Mouse (Mus musculus) lung, embryonic 16.5 days (tissue): ENCODE data around the gene Nup210l. TPM values are rescaled to one million over a fixed set of nuclear protein-coding genes. Genes with fewer than 3 reads are reported as not detected.

Experiments used
- ATAC-seq: fragments of 200-750 bp; cut with Nextera tagmentation; 2 replicates; pipeline ENCODE4 v1.8.0; 2017; ENCODE audit warnings: low read depth, mild to moderate bottlenecking, moderate library complexity
- H3K27ac ChIP-seq: fragments of 300-500 bp; sonication (generic); 2 replicates; pipeline ENCODE4 v1.5.1; 2014; ENCODE audit warnings: mild to moderate bottlenecking, control low read depth, low read length
- H3K27me3 ChIP-seq: fragments of 300-500 bp; sonication (generic); 2 replicates; pipeline ENCODE4 v1.6.1; 2014; ENCODE audit warnings: low read depth, low read length, mixed read lengths; ENCODE audit not compliant: control insufficient read depth, insufficient read depth
- H3K36me3 ChIP-seq: fragments of 300-500 bp; sonication (generic); 2 replicates; pipeline ENCODE4 v1.6.1; 2014; ENCODE audit warnings: low read length; ENCODE audit not compliant: control insufficient read depth, insufficient read depth
- H3K4me1 ChIP-seq: fragments of 300-500 bp; sonication (generic); replicated peaks from 2 replicates; pipeline ENCODE4 v1.6.1; 2014; ENCODE audit warnings: low read length, mixed read lengths; ENCODE audit not compliant: control insufficient read depth, insufficient read depth
- H3K4me2 ChIP-seq: fragments of 300-500 bp; sonication (generic); 2 replicates; pipeline ENCODE4 v1.6.1; 2014; ENCODE audit warnings: low read depth, low read length, control low read depth
- H3K4me3 ChIP-seq: fragments of 300-500 bp; sonication (generic); 2 replicates; pipeline ENCODE4 v1.5.1; 2014; ENCODE audit warnings: mild to moderate bottlenecking, low read length, control low read depth
- H3K9ac ChIP-seq: fragments of 300-500 bp; sonication (generic); 2 replicates; pipeline ENCODE4 v1.6.1; 2014; ENCODE audit warnings: low read length, control low read depth
- H3K9me3 ChIP-seq: fragments of 300-500 bp; sonication (generic); 2 replicates; pipeline ENCODE4 v1.6.1; 2016; ENCODE audit warnings: low read length; ENCODE audit not compliant: control insufficient read depth
- WGBS: fragments of 180-500 bp; shearing (Covaris S2); extraction: QIAGEN DNeasy Blood & Tissue Kit; methylation state at CpG from one replicate; pipeline ENCODE4 v1.1.7; 2014; 5-methylcytosine and 5-hydroxymethylcytosine counted together
- polyA plus RNA-seq: library from polyadenylated mRNA; unstranded; fragments of >200 nt; fragmentation: Nextera tagmentation; extraction: Ambion mirVana; gene quantifications from 2 replicates; pipeline ENCODE4 v1.2.1, GENCODE M21; 2015

Nup210l gene
- polyA plus RNA-seq, 1 experiment from 2014 or later = 0.41 TPM

DNA sequence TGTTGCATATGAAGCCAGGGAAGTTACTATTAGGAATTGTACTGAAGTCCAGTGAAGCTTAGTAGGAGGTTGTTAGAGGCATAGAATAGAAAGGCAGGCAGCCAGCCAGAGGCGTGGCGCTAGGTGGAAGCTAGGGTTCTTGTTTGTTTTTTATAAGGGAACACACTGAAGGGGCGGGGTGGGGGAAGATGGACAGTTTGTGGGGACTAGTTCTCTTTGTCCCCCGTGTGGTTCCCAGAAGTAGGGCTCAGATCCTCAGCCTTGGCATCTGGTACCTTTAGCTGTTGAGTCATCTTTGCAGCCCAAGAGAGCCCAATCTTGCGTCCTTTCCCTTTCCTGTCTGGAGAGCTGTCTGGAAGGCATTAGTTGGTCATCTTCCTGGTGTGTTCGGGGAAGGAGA is 18.7 kb upstream of the Nup210l start:
- no peak for ATAC-seq
- Histone ChIP-seq H3K4me3 (no peak overlapping the region), H3K9ac (no peak overlapping the region), H3K36me3 (peaks cover 30% of the 10 kb centered on the region), H3K27me3 (no peaks in the 10 kb centered on the region), H3K4me1 (peaks cover 45% of the 10 kb centered on the region), H3K4me2 (0 out of 2 replicates have a peak overlapping the region, but pooled peaks have one; percentile 68), H3K9me3 (no peaks in the 10 kb centered on the region), H3K27ac (peak overlapping the region; percentile 99; the same call in 1 of the 2 replicates)
- WGBS = 68% methylated on average over 6 of the region's 6 CpGs

DNA sequence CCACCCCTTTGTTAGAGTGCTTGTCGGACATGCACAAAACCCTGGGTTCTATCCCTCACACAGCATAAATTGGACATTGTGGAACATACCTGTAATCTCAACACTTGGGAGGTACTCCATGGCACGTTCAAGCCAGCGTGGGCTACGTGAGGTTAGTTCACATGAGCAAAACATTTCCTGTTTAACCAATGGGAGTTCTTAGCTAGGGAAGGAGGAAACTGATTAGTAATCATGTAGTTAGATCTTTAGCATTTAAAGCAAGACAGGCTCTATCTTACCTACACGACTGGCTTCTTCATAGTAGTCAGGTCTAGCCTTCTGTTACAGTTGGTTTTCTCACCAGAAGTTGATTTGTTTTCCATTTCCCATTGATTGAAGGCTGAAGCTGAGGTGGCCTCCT is 17.9 kb upstream of the Nup210l start:
- no peak for ATAC-seq
- Histone ChIP-seq H3K9ac (no peak overlapping the region), H3K4me2 (no peak overlapping the region), H3K4me3 (no peak overlapping the region), H3K4me1 (peaks cover 43% of the 10 kb centered on the region), H3K27me3 (no peaks in the 10 kb centered on the region), H3K27ac (no peak overlapping the region), H3K9me3 (no peaks in the 10 kb centered on the region), H3K36me3 (peaks cover 35% of the 10 kb centered on the region)
- 66% methylated on average over 5 of the region's 5 CpGs for WGBS

DNA sequence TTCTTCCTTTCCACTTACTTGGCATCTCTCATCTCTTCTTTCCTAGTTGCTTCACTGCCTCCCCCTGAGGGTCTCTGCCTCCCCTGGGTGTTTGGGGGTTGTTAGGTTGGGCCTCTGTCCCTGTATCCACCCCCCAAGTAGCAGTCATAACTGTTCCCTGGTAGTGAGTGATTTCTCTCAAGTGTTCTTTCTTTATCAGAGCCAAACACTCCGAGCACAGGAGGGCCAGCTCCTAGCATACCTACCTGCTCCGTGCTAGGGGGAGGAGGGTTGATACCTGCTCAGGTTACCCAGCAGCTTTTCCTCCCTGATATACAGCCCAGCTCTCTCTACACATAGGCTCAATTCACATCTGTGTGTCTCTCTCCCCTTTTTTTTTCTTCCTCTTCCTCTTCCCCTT is 15.3 kb upstream of the Nup210l start:
- peak; percentile 78 for ATAC-seq
- H3K9ac ChIP-seq = no peak overlapping the region
- H3K4me3 ChIP-seq = no peak overlapping the region
- H3K4me2 ChIP-seq = no peak overlapping the region
- no peaks in the 10 kb centered on the region for H3K9me3 ChIP-seq
- H3K36me3 ChIP-seq = peaks cover 57% of the 10 kb centered on the region
- peak overlapping the region; percentile 67 for H3K27ac ChIP-seq
- peaks cover 24% of the 10 kb centered on the region for H3K4me1 ChIP-seq
- 64% methylated on average over 2 of the region's 2 CpGs for WGBS
- no peaks in the 10 kb centered on the region for H3K27me3 ChIP-seq

DNA sequence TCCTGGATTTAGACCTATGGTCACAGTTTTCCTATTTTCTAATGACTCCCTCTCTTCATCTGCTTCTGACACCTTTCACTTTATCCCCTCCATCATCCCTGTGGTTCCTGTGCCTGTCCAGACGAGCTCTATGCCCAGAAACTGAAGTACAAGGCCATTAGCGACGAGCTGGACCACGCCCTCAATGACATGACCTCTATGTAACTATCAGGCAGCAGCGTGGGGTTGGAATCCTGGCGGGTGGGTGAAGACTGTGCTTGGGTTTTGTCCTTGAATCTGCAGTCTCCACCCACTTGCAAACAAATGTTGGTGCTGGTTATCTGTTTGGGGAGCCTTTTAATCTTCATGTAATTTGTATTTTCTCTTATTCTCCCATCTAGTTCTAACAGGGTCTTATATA is 13.0 kb upstream of the Nup210l start:
- no peaks in the 10 kb centered on the region for H3K27me3 ChIP-seq
- no peak overlapping the region for H3K4me3 ChIP-seq
- H3K9me3 ChIP-seq = no peaks in the 10 kb centered on the region
- H3K27ac ChIP-seq = no peak overlapping the region
- ATAC-seq = no peak
- H3K4me1 ChIP-seq = peaks cover 2% of the 10 kb centered on the region; the same call in 1 of the 2 replicates
- peaks cover 60% of the 10 kb centered on the region for H3K36me3 ChIP-seq
- 79% methylated on average over 6 of the region's 6 CpGs for WGBS
- no peak overlapping the region for H3K4me2 ChIP-seq
- H3K9ac ChIP-seq = no peak overlapping the region

DNA sequence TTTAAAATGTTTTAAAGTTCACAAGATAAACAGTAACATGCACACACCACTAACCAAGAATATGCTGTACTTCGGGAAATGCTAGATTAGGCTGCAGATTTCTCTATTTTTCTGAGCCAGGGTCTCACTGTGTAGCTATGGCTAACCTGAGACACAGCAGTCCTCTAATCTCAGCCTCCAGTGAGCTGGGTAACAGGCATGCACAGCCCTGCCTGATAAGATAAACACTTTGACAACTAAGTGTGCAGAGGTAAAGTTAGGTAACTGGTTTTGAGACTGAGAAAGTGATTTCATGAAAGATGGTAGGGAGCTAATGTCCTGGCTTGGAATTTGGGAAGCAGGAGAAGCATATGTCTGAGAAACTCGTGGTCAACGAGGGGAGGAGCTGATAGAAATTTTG is 9.5 kb upstream of the Nup210l start:
- Histone ChIP-seq H3K4me1 (no peaks in the 10 kb centered on the region), H3K27ac (no peak overlapping the region), H3K9me3 (no peaks in the 10 kb centered on the region), H3K36me3 (peaks cover 51% of the 10 kb centered on the region), H3K9ac (no peak overlapping the region), H3K4me3 (no peak overlapping the region), H3K27me3 (no peaks in the 10 kb centered on the region), H3K4me2 (no peak overlapping the region)
- 85% methylated on average over 3 of the region's 3 CpGs for WGBS
- ATAC-seq = no peak

DNA sequence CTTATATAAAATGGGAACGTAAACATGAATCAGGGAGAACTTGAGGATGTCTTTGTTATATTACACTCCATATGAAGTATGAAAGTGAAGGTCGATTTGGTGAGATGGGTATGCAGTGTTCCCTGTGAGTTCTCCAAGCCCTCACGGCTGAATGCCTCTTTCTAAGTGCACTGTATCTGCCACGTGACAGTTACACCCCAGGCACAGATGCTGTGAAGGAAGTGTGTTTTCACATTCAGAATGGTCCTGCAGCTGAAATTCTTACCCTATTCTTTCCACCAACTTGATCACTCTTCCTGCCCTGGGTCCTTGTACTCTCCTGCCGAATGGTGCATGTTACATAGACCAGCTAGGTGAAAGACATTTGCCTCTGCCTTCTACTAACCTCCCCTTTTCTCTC is 6.0 kb upstream of the Nup210l start:
- no peaks in the 10 kb centered on the region for H3K9me3 ChIP-seq
- no peak overlapping the region for H3K4me3 ChIP-seq
- 80% methylated on average over 5 of the region's 5 CpGs for WGBS
- no peaks in the 10 kb centered on the region for H3K27me3 ChIP-seq
- no peaks in the 10 kb centered on the region for H3K4me1 ChIP-seq
- ATAC-seq = no peak
- no peak overlapping the region for H3K9ac ChIP-seq
- peaks cover 34% of the 10 kb centered on the region for H3K36me3 ChIP-seq
- H3K27ac ChIP-seq = no peak overlapping the region
- H3K4me2 ChIP-seq = no peak overlapping the region

DNA sequence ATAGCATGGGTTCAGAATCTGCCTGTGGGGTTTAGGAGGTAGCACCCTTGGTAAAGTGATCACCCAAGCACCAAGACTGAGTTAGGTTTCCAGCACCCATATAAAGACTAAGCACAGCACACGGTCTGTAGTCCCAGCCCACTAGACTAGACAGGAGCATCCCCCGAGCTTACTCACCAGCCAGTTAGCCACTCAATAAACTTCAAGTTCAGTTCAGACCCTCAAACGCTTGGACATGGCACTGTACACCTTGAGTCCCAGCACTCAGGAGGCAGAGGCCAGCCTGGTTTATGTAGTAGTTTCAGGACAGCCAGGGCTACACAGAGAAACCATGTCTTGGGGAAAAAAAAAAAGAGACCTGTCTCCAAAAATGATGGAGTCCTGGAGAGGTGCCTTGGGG is 2.9 kb upstream of the Nup210l start:
- 82% methylated on average over 3 of the region's 3 CpGs for WGBS
- Histone ChIP-seq H3K4me3 (no peak overlapping the region), H3K27me3 (no peaks in the 10 kb centered on the region), H3K4me1 (no peaks in the 10 kb centered on the region), H3K4me2 (no peak overlapping the region), H3K9me3 (no peaks in the 10 kb centered on the region), H3K27ac (no peak overlapping the region), H3K36me3 (peaks cover 25% of the 10 kb centered on the region), H3K9ac (no peak overlapping the region)
- no peak for ATAC-seq

DNA sequence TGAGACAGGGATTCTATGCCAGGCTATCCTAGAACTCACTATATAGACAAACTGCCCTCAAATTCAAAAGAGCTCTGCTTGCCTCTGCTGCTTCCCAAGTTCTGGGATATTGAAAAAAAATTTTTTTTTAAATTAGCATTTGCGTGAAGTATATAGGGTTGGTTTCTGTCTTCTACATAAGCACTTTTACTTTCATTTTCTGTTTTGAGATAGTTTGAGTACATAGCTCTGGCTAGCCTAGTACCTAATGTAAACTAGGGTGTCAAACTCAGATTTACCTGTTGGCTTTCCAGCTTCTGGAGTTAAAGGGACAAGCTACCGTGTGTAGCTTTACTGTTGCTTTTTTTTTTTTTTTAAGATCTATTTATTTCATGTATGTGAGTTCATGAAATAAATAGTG is 2.3 kb upstream of the Nup210l start:
- Histone ChIP-seq H3K27me3 (no peaks in the 10 kb centered on the region), H3K4me3 (no peak overlapping the region), H3K9me3 (no peaks in the 10 kb centered on the region), H3K4me1 (no peaks in the 10 kb centered on the region), H3K36me3 (peaks cover 21% of the 10 kb centered on the region), H3K4me2 (no peak overlapping the region), H3K9ac (no peak overlapping the region), H3K27ac (no peak overlapping the region)
- ATAC-seq = no peak
- 94% methylated on average over 2 of the region's 2 CpGs for WGBS

DNA sequence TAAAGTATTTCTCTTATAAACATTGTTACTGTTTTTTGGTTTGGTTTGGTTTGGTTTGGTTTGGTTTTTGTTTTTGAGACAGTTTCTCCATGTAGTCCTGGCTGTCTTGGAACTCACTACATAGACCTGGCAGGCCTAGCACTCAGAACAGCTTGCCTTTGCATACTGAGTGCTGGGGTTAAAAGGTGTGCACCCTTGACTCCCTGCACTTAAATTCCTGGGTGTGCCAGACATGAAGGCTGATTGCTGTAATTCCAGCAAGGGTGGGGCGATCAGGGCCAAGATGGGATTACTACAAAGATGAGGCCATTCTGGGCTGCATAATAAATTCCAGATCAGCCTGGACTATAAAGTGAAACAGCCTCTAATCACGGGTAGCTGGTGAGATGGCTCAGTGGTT is 1.7 kb upstream of the Nup210l start:
- 81% methylated on average over 2 of the region's 2 CpGs for WGBS
- Histone ChIP-seq H3K27ac (no peak overlapping the region), H3K9ac (no peak overlapping the region), H3K4me3 (no peak overlapping the region), H3K4me2 (no peak overlapping the region), H3K4me1 (no peaks in the 10 kb centered on the region), H3K9me3 (no peaks in the 10 kb centered on the region), H3K36me3 (peaks cover 18% of the 10 kb centered on the region), H3K27me3 (no peaks in the 10 kb centered on the region)
- ATAC-seq = no peak

DNA sequence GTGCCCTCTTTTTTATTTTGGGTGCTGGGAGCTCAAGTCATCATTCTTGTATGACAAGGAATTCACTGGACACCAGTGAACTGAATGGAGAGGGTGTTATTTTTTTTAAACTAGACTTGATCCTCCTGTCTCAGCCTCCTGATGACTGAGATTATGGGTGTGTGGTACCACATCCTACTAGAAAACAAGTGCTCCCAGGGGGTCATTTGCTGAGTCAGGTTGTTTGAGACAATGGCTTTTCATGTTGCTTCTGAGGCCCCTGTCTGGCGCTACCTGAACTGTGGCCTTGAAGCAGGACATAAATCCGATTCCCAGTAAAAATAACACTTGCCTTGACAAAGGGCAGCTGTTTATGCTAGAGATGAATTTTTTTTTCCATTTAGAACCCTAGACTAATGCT is 756 bp upstream of the Nup210l start:
- Histone ChIP-seq H3K9ac (no peak overlapping the region), H3K9me3 (no peaks in the 10 kb centered on the region), H3K27ac (no peak overlapping the region), H3K27me3 (no peaks in the 10 kb centered on the region), H3K4me2 (no peak overlapping the region), H3K36me3 (peaks cover 15% of the 10 kb centered on the region), H3K4me3 (no peak overlapping the region), H3K4me1 (no peaks in the 10 kb centered on the region)
- no peak for ATAC-seq
- 62% methylated on average over 2 of the region's 2 CpGs for WGBS
